Mouse (Mus musculus): ENCODE measurements around the gene Pecr. TPM values are rescaled to one million over a fixed set of nuclear protein-coding genes. Genes with fewer than 3 reads are reported as not detected.

The Pecr gene
- polyA plus RNA-seq, 1 experiment from 2014 or later: 14.5 TPM

DNA sequence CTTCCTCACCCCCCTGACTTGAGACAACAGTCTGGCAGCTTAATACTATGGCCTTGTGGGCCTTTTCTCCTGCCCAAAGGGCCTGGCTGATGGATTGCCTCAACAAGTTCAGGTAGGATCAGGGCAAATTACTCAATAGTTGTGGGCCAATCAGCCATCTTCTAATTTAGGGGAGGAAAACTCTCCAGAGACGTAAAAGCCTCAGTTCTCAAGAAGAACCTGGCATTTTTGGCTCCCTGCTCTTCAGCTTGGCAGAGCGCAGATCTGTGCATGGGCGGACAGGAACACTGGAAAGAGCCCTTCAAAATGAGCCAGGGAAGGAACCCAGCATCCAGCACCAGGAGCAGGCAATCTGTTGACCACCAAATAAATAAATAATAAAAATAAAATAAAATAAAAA lies 6.0 kb downstream of the Pecr start:
- no peak for DNase-seq (ENCODE audit: low spot score, missing footprints)
- H3K4me2 ChIP-seq: no peak overlapping the region
- no peak overlapping the region for H3K4me3 ChIP-seq (ENCODE audit: low read depth, low read length)
- H3K27ac ChIP-seq (ENCODE audit: low read depth, low read length): no peak overlapping the region
- H3K4me1 ChIP-seq (ENCODE audit: control insufficient read depth, insufficient read depth, low read length): no peaks in the 10 kb centered on the region
- no peaks in the 10 kb centered on the region for H3K9me3 ChIP-seq (ENCODE audit: control insufficient read depth, low read length)
- 92% methylated on average over 3 of the region's 3 CpGs for WGBS
- H3K9ac ChIP-seq (ENCODE audit: low read length): no peak overlapping the region
- H3K27me3 ChIP-seq (ENCODE audit: control insufficient read depth, insufficient read depth, low read length): no peaks in the 10 kb centered on the region
- no peak for ATAC-seq (ENCODE audit: low FRiP score)
- H3K36me3 ChIP-seq (ENCODE audit: control insufficient read depth, insufficient read depth, low read length): no peaks in the 10 kb centered on the region

DNA sequence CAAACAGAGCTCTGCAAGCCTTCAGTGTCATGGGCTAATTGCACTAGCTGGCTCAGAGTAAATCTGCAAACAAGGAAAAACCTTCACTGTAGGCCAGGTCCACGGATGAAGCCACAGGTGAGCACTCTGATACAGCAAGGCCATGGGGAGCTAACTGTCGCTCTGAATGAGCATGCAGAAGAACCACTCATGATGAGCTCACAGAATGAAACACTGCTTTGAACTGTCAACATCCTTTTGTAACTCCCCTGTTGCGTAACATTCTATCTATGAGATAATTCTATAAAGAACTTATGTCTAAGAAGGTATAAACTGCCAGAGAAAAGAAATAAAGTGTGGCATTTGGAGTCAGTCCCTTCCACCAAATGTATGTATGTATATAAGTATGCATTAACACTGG lies 21.0 kb downstream of the Pecr start:
- Histone ChIP-seq H3K4me3 (ENCODE audit: low read depth, low read length) (no peak overlapping the region), H3K9ac (ENCODE audit: low read length) (no peak overlapping the region), H3K27ac (ENCODE audit: low read depth, low read length) (no peak overlapping the region), H3K36me3 (ENCODE audit: control insufficient read depth, insufficient read depth, low read length) (no peaks in the 10 kb centered on the region), H3K9me3 (ENCODE audit: control insufficient read depth, low read length) (no peaks in the 10 kb centered on the region), H3K27me3 (ENCODE audit: control insufficient read depth, insufficient read depth, low read length) (no peaks in the 10 kb centered on the region), H3K4me2 (no peak overlapping the region), H3K4me1 (ENCODE audit: control insufficient read depth, insufficient read depth, low read length) (peaks cover 13% of the 10 kb centered on the region)
- DNase-seq (ENCODE audit: low spot score, missing footprints) (no peak), ATAC-seq (ENCODE audit: low FRiP score) (no peak)
- WGBS: 89% methylated on average over 3 of the region's 3 CpGs

DNA sequence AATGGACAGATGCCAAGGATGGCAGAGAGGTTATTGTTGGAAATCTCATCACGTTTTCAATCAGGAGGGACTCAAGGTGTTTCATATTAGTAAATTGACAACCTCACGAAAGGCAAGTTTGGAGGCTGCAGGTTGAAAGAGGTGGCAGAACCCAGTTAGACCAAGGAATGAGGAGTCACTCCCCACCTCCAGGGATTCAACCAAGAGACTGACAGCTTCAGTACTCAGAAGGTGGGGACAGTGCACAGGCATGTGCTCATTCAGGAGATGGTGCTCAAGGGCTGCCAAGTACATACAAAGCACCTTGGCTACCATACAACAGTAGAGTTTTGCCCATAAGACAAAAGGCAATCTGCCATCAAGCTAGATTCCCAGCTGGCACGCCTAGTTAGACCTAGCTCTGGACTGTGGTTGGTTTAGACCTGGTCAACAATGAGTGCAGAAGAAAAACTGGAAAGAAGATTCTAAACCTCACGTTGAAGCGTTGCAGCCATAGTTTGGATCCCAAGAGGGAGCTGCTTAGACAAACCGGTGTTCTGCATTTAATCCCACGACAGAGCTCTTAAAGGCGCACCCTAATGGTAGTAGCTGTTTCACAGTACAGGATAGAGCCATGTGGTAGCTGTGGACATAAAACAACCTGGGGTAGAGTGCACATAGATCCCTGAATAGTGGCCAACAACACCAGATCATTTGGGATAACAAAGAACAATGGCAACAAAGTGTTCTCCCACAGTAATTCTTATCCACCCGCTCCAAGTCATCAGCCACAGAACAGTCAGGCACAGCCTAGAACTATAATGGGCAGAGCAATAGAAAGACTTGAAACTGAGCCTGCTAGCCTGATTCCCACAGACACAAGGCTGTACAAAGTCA lies 27.5 kb downstream of the Pecr start:
- Histone ChIP-seq H3K9ac (ENCODE audit: low read length) (no peak overlapping the region), H3K27me3 (ENCODE audit: control insufficient read depth, insufficient read depth, low read length) (peaks cover 3% of the 10 kb centered on the region; the same call in 1 of the 2 replicates), H3K4me3 (ENCODE audit: low read depth, low read length) (no peak overlapping the region), H3K36me3 (ENCODE audit: control insufficient read depth, insufficient read depth, low read length) (no peaks in the 10 kb centered on the region), H3K9me3 (ENCODE audit: control insufficient read depth, low read length) (no peaks in the 10 kb centered on the region), H3K4me1 (ENCODE audit: control insufficient read depth, insufficient read depth, low read length) (peaks cover 21% of the 10 kb centered on the region), H3K4me2 (no peak overlapping the region), H3K27ac (ENCODE audit: low read depth, low read length) (no peak overlapping the region)
- DNase-seq (ENCODE audit: low spot score, missing footprints) (no peak), ATAC-seq (ENCODE audit: low FRiP score) (no peak)
- 81% methylated on average over 9 of the region's 9 CpGs for WGBS

DNA sequence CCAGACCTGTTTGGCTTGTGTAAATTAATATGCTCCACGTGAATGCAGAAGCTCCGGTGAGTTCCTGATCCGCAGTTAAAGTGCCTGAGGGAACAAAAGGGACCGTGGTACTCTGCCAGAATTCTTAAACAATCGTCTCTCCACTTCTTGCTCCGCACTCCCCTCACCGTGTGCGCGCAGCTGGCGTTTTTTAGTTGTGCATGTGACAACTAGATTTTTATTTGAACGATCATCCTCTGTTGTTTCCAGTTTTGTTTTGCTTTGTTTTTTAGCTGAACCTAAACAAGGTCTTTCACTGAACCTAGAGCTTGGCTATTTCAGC lies 28.3 kb downstream of the Pecr start:
- H3K9ac ChIP-seq (ENCODE audit: low read length): peak overlapping the region; percentile 34; the same call in 1 of the 2 replicates
- H3K9me3 ChIP-seq (ENCODE audit: control insufficient read depth, low read length): no peaks in the 10 kb centered on the region
- no peaks in the 10 kb centered on the region for H3K36me3 ChIP-seq (ENCODE audit: control insufficient read depth, insufficient read depth, low read length)
- H3K4me3 ChIP-seq (ENCODE audit: low read depth, low read length): no peak overlapping the region; the same call in 1 of the 2 replicates
- peak overlapping the region; percentile 73 for H3K27ac ChIP-seq (ENCODE audit: low read depth, low read length)
- DNase-seq (ENCODE audit: low spot score, missing footprints) (peak; percentile 89), ATAC-seq (ENCODE audit: low FRiP score) (no peak)
- peaks cover 3% of the 10 kb centered on the region; the same call in 1 of the 2 replicates for H3K27me3 ChIP-seq (ENCODE audit: control insufficient read depth, insufficient read depth, low read length)
- peaks cover 21% of the 10 kb centered on the region for H3K4me1 ChIP-seq (ENCODE audit: control insufficient read depth, insufficient read depth, low read length)
- H3K4me2 ChIP-seq: peak overlapping the region; percentile 49
- 43% methylated on average over 11 of the region's 11 CpGs for WGBS

DNA sequence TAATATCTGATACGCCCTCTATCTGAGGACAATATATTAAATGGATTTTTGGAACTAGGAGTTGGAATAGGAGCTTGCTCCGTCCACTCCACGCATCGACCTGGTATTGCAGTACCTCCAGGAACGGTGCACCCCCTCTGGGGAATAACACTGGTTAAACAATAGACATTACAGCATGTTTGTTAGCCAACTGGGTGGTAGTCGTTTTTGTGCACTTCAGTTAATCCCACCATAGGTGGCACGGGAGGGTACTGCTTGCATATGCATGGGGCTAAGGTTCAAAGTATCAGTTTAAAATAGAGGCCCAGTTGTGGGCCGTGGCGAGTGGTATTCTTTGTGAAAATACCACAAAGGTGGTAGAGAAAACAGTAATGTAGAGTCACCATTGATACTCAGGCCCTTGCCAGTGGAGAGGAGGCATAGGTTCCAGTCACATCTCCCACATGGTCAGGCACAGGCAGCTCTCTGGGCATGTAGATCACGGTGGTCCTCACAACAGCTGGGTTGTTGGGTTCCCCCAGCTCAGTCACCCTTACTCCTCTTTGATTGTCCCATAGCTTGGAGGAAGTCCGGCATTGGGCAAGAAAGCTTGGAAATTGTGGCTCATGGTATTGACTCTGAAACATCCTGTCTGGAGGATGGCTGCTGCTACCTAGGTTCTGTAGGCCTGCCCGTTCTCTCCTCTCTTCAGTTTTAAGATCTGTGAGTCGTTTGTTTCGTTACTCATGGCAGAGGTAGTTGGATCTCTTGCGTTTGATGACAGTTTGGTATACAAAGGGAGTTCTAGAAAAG lies 28.9 kb downstream of the Pecr start:
- peak overlapping the region; percentile 34 for H3K9ac ChIP-seq (ENCODE audit: low read length)
- peak; percentile 93 for DNase-seq (ENCODE audit: low spot score, missing footprints)
- H3K4me3 ChIP-seq (ENCODE audit: low read depth, low read length): peak overlapping the region; percentile 30
- H3K27ac ChIP-seq (ENCODE audit: low read depth, low read length): peak overlapping the region; percentile 83
- no peaks in the 10 kb centered on the region for H3K9me3 ChIP-seq (ENCODE audit: control insufficient read depth, low read length)
- H3K27me3 ChIP-seq (ENCODE audit: control insufficient read depth, insufficient read depth, low read length): peaks cover 3% of the 10 kb centered on the region; the same call in 1 of the 2 replicates
- ATAC-seq (ENCODE audit: low FRiP score): peak; percentile 90
- WGBS: 6% methylated on average over 15 of the region's 15 CpGs
- no peaks in the 10 kb centered on the region for H3K36me3 ChIP-seq (ENCODE audit: control insufficient read depth, insufficient read depth, low read length)
- H3K4me2 ChIP-seq: peak overlapping the region; percentile 49
- peaks cover 21% of the 10 kb centered on the region for H3K4me1 ChIP-seq (ENCODE audit: control insufficient read depth, insufficient read depth, low read length)

DNA sequence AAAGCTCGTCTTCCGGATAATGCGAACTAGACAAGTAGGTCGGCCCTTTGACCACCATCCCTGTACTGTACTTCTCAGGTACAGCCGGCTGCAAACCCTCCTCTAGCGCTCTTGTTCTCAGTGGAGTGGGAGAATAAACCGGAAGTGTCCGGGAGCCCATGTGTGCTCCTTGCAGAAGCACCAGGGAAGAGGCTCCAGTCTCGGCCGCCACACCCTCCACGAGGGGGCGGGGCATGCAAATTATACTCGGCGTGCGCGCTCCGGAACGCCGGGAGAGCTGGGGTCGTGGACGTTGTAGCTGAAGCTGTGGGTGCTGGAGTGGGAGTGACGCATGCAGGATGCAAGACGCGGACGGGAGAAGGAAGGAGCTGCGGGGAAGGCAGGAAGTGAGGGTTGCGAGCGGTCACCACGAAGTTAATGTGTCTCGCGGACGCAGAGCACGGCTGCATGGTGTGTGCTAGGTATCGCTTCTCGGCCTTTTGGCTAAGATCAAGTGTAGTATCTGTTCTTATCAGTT lies 29.5 kb downstream of the Pecr start:
- ATAC-seq (ENCODE audit: low FRiP score): peak; percentile 89
- WGBS: 2% methylated on average over 35 of the region's 35 CpGs

DNA sequence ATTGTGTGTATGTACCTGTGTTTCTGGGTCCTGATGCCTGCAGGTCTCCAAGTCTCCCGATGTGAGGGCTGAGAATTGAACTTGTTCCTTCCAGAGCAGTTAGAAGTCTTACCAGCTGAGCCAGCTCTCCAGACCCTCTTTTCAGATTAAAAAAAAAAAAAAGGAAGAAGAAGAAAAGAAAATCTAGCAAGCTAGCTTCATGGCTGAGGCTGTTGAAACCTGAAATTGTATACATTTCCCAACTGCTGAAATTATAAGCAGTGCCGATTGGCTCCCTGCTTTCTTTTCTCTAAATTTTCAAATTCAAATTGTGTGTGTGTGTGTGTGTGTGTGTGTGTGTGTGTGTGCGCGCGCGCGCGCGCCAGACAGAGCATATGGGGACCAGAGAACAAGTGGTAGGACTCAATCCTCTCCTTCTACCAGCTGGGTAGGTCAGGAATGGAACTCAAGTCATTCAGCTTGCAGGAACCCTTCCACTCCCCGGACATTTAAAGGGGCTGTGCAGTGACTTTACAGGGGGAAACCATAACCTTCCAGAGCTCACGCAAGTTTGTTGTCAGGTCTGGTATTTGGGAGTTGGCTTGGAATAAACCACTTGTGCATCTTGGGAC lies 30.1 kb downstream of the Pecr start:
- Histone ChIP-seq H3K27me3 (ENCODE audit: control insufficient read depth, insufficient read depth, low read length) (peaks cover 3% of the 10 kb centered on the region; the same call in 1 of the 2 replicates), H3K36me3 (ENCODE audit: control insufficient read depth, insufficient read depth, low read length) (no peaks in the 10 kb centered on the region), H3K4me2 (peak overlapping the region; percentile 49), H3K9me3 (ENCODE audit: control insufficient read depth, low read length) (no peaks in the 10 kb centered on the region), H3K4me1 (ENCODE audit: control insufficient read depth, insufficient read depth, low read length) (peaks cover 13% of the 10 kb centered on the region), H3K4me3 (ENCODE audit: low read depth, low read length) (peak overlapping the region; percentile 30), H3K9ac (ENCODE audit: low read length) (no peak overlapping the region; the same call in 1 of the 2 replicates), H3K27ac (ENCODE audit: low read depth, low read length) (no peak overlapping the region)
- WGBS: 40% methylated on average over 11 of the region's 11 CpGs
- ATAC-seq (ENCODE audit: low FRiP score): peak; percentile 13
- DNase-seq (ENCODE audit: low spot score, missing footprints): no peak

More for the DNA sequence above, 29.5 kb downstream of the Pecr start:
- peaks cover 3% of the 10 kb centered on the region; the same call in 1 of the 2 replicates for H3K27me3 ChIP-seq (ENCODE audit: control insufficient read depth, insufficient read depth, low read length)
- H3K36me3 ChIP-seq (ENCODE audit: control insufficient read depth, insufficient read depth, low read length): no peaks in the 10 kb centered on the region
- H3K4me1 ChIP-seq (ENCODE audit: control insufficient read depth, insufficient read depth, low read length): peaks cover 20% of the 10 kb centered on the region
- H3K9me3 ChIP-seq (ENCODE audit: control insufficient read depth, low read length): no peaks in the 10 kb centered on the region
- H3K4me2 ChIP-seq: peak overlapping the region; percentile 49
- peak overlapping the region; percentile 74 for H3K9ac ChIP-seq (ENCODE audit: low read length)
- DNase-seq (ENCODE audit: low spot score, missing footprints): peak; percentile 99
- peak overlapping the region; percentile 83 for H3K27ac ChIP-seq (ENCODE audit: low read depth, low read length)
- H3K4me3 ChIP-seq (ENCODE audit: low read depth, low read length): peak overlapping the region; percentile 30

DNA sequence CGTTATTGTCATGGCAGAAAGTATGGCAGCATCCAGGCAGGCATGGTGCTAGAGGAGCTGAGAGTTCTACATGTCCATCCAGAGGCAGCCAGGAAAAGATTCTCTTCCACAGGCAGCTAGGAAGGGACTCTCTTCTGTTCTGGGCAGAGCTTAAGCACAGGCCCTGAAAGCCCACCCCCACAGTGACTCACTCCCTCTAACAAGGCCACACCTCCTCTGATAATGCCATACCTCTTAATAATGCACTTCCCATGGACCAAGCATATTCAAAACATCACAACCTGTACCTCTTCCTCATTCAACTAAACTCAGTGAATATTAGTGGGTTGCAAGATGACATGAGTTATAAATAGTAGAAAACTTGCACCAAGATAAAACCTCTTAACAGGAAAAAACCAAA lies 32.3 kb downstream of the Pecr start:
- 75% methylated on average over 1 of the region's 1 CpGs for WGBS
- no peak overlapping the region for H3K4me3 ChIP-seq (ENCODE audit: low read depth, low read length)
- no peak for ATAC-seq (ENCODE audit: low FRiP score)
- no peak overlapping the region for H3K27ac ChIP-seq (ENCODE audit: low read depth, low read length)
- no peaks in the 10 kb centered on the region for H3K36me3 ChIP-seq (ENCODE audit: control insufficient read depth, insufficient read depth, low read length)
- no peak for DNase-seq (ENCODE audit: low spot score, missing footprints)
- H3K9me3 ChIP-seq (ENCODE audit: control insufficient read depth, low read length): no peaks in the 10 kb centered on the region
- peaks cover 8% of the 10 kb centered on the region for H3K4me1 ChIP-seq (ENCODE audit: control insufficient read depth, insufficient read depth, low read length)
- H3K27me3 ChIP-seq (ENCODE audit: control insufficient read depth, insufficient read depth, low read length): no peaks in the 10 kb centered on the region
- H3K9ac ChIP-seq (ENCODE audit: low read length): no peak overlapping the region
- H3K4me2 ChIP-seq: no peak overlapping the region

Measured in midbrain, embryonic 11.5 days (tissue).